10 mouse cellular contexts compared by ENCODE assay signal in the genomic region with DNA sequence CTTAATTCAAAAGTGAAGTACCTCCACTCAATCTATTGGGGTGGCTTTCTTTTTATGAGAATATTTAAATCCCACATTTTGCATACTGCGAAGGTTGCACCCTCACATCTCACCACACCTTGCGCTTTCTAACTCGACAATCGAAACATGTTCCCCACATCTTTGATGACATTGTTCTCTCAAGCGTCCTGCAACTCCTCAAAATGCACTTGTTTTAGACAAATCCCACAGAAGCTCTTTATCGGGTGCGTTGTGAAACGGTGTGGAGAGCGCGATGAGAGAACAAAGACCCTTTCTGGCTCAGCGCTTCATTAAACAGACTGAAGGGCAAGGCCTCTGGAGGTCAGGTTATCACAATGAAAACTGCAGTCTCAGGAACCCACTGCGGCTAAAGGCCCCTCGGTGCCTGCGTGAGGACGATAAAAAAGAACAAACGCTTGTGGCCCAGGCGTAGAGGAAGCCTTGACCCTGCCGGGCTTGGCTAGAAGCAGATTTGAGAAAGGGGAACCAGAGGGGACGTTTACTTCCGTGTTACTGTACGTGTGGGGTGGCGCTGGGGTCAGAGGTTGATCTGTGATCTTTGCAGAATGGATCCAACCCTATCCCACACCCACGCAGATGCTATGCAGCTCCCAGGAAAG.
DNase-seq lines count a peak whose midpoint lies in the region; ATAC-seq and TF ChIP-seq lines count a peak whose summit lies in the region.
"Had no signal": no experiment of that assay in that cellular context is flagged by ENCODE, and none has a peak within 500 bp of the region (broad histone marks: within the 10 kb centered on the region; RNA-seq: fewer than 3 reads in every experiment).

No protein-coding gene starts in this region.

- H3K27ac ChIP-seq in lung, embryonic 14.5 days (ENCODE audit: low read depth) = peak overlapping the region; percentile 44; the same call in 1 of the 2 replicates
- H3K27ac ChIP-seq in forebrain, embryonic 16.5 days (ENCODE audit: low read length) = no peak overlapping the region
- H3K27ac ChIP-seq in liver, embryonic 12.5 days = no peak overlapping the region; the same call in 1 of the 2 replicates
- H3K27ac ChIP-seq in neural tube, embryonic 14.5 days (ENCODE audit: low read depth, low read length) = peak overlapping the region; percentile 50; the same call in 1 of the 2 replicates

- H3K9ac ChIP-seq in lung, embryonic 14.5 days = no peak overlapping the region
- peak overlapping the region; percentile 46 for H3K9ac ChIP-seq in forebrain, embryonic 16.5 days (replicated peaks; ENCODE audit: low read depth, low read length)
- no peak overlapping the region for H3K9ac ChIP-seq in liver, embryonic 12.5 days
- H3K9ac ChIP-seq in neural tube, embryonic 14.5 days (replicated peaks; ENCODE audit: low read depth, low read length) = peak overlapping the region; percentile 32; the same call in 1 of the 2 replicates

- no peaks in the 10 kb centered on the region for H3K9me3 ChIP-seq in lung, embryonic 14.5 days (ENCODE audit: low read depth, low read length)
- H3K9me3 ChIP-seq in forebrain, embryonic 16.5 days (ENCODE audit: control insufficient read depth, low read length) = no peaks in the 10 kb centered on the region
- no peaks in the 10 kb centered on the region for H3K9me3 ChIP-seq in liver, embryonic 12.5 days (replicated peaks)
- H3K9me3 ChIP-seq in neural tube, embryonic 14.5 days (ENCODE audit: control insufficient read depth, low read length) = no peaks in the 10 kb centered on the region

- H3K36me3 ChIP-seq in lung, embryonic 14.5 days (ENCODE audit: insufficient read depth) = no peaks in the 10 kb centered on the region
- no peaks in the 10 kb centered on the region for H3K36me3 ChIP-seq in forebrain, embryonic 16.5 days (ENCODE audit: control insufficient read depth, insufficient read depth)
- H3K36me3 ChIP-seq in liver, embryonic 12.5 days = no peaks in the 10 kb centered on the region
- H3K36me3 ChIP-seq in neural tube, embryonic 14.5 days (ENCODE audit: control insufficient read depth, insufficient read depth, low read length) = no peaks in the 10 kb centered on the region

- peak; percentile 24 for DNase-seq in lung, embryonic 14.5 days
- no peak for DNase-seq in lung, postnatal 14 days
- DNase-seq in cerebellum, postnatal 36 days = no peak
- no peak for DNase-seq in spleen, postnatal 14 days (ENCODE audit: low spot score in 2 of 2)
- no peak for DNase-seq in thymus, postnatal 14 days
- DNase-seq: left cerebral cortex, postnatal 4 days; thymus, adult 2 months had no signal

- H3K27me3 ChIP-seq in lung, embryonic 14.5 days (ENCODE audit: insufficient read depth, low read length) = no peaks in the 10 kb centered on the region
- H3K27me3 ChIP-seq in forebrain, embryonic 16.5 days (replicated peaks; ENCODE audit: control insufficient read depth, insufficient read depth, low read length) = no peaks in the 10 kb centered on the region
- no peaks in the 10 kb centered on the region for H3K27me3 ChIP-seq in liver, embryonic 12.5 days (replicated peaks)
- H3K27me3 ChIP-seq in neural tube, embryonic 14.5 days (ENCODE audit: control insufficient read depth, insufficient read depth, low read length) = no peaks in the 10 kb centered on the region

- no peak for ATAC-seq in lung, embryonic 14.5 days (ENCODE audit: insufficient read depth)
- 0 out of 2 replicates have a peak, but pooled peaks have one; percentile 24 for ATAC-seq in forebrain, embryonic 16.5 days
- peak; percentile 44; the same call in 1 of the 2 replicates for ATAC-seq in liver, embryonic 12.5 days
- ATAC-seq in neural tube, embryonic 14.5 days (ENCODE audit: low read depth) = peak; percentile 25; the same call in 1 of the 2 replicates

- H3K4me1 ChIP-seq in lung, embryonic 14.5 days (ENCODE audit: insufficient read depth) = peaks cover 8% of the 10 kb centered on the region; the same call in 1 of the 2 replicates
- peaks cover 18% of the 10 kb centered on the region for H3K4me1 ChIP-seq in forebrain, embryonic 16.5 days (replicated peaks; ENCODE audit: control insufficient read depth, insufficient read depth, low read length)
- peaks cover 18% of the 10 kb centered on the region for H3K4me1 ChIP-seq in liver, embryonic 12.5 days
- peaks cover 5% of the 10 kb centered on the region for H3K4me1 ChIP-seq in neural tube, embryonic 14.5 days (ENCODE audit: control insufficient read depth, insufficient read depth, low read length)

- TF ChIP-seq CTCF in lung, embryonic 14.5 days (IDR thresholded peaks at IDR 0.05; ENCODE audit: low read depth) = no peak

- H3K4me2 ChIP-seq in lung, embryonic 14.5 days = peak overlapping the region; percentile 32; the same call in 1 of the 2 replicates
- peak overlapping the region; percentile 31 for H3K4me2 ChIP-seq in forebrain, embryonic 16.5 days (ENCODE audit: low read length)
- peak overlapping the region; percentile 36 for H3K4me2 ChIP-seq in liver, embryonic 12.5 days
- H3K4me2 ChIP-seq in neural tube, embryonic 14.5 days (ENCODE audit: low read depth, low read length) = peak overlapping the region; percentile 34

- no peak overlapping the region for H3K4me3 ChIP-seq in lung, embryonic 14.5 days (ENCODE audit: low read depth, low read length)
- H3K4me3 ChIP-seq in forebrain, embryonic 16.5 days (replicated peaks; ENCODE audit: low read length) = no peak overlapping the region
- no peak overlapping the region for H3K4me3 ChIP-seq in liver, embryonic 12.5 days
- H3K4me3 ChIP-seq in neural tube, embryonic 14.5 days (ENCODE audit: low read depth, low read length) = no peak overlapping the region

- WGBS in lung, embryonic 14.5 days = 16% methylated on average over 23 of the region's 23 CpGs
- WGBS in forebrain, embryonic 16.5 days = 7% methylated on average over 23 of the region's 23 CpGs
- WGBS in liver, embryonic 12.5 days (ENCODE audit: insufficient replicate concordance) = 10% methylated on average over 23 of the region's 23 CpGs
- WGBS in neural tube, embryonic 14.5 days = 8% methylated on average over 23 of the region's 23 CpGs

Comparison
In these comparisons a context has a peak if more than half of its experiments do, and no peak if none do; other contexts are left out.
1. H3K27ac ChIP-seq: peak in lung, embryonic 14.5 days (single experiment) and neural tube, embryonic 14.5 days (single experiment); none in forebrain, embryonic 16.5 days (single experiment) and liver, embryonic 12.5 days (single experiment).
2. H3K9ac ChIP-seq: peak in forebrain, embryonic 16.5 days (single experiment) and neural tube, embryonic 14.5 days (single experiment); none in lung, embryonic 14.5 days (single experiment) and liver, embryonic 12.5 days (single experiment).
3. Peak in every context shown above with its lines, with median percentiles within 50 percentile points of each other: H3K4me2 ChIP-seq.